Mouse (Mus musculus) liver, embryonic 14.5 days (tissue): Measurements from ENCODE around the gene Cacna1a. TPM values are rescaled to one million over a fixed set of nuclear protein-coding genes. Genes with fewer than 3 reads are reported as not detected.
A peak's percentile ranks its signal among the peaks of the same experiment; 100 is the strongest.

Source experiments
- ATAC-seq: fragments of 200-750 bp; cut with Nextera tagmentation; 2 replicates; pipeline ENCODE4 v1.8.0; 2017; ENCODE audit warnings: moderate number of reproducible peaks, mild to moderate bottlenecking, moderate library complexity; ENCODE audit not compliant: insufficient read depth
- DNase-seq, 3 experiments: peaks; one replicate each; pipeline ENCODE4 v3.0.0-alpha.2; 2012 to 2013; ENCODE audit warnings: low read depth in 3 of 3, low spot score in 3 of 3
- H3K27ac ChIP-seq: fragments of 300-500 bp; sonication (generic); 2 replicates; pipeline ENCODE4 v1.5.1; 2014; ENCODE audit warnings: moderate library complexity, mild to moderate bottlenecking, control low read depth, inconsistent platforms
- H3K27me3 ChIP-seq: fragments of 300-500 bp; sonication (generic); 2 replicates; pipeline ENCODE4 v1.6.1; 2014; ENCODE audit warnings: mild to moderate bottlenecking, low read length, moderate library complexity; ENCODE audit not compliant: control insufficient read depth, insufficient read depth
- H3K36me3 ChIP-seq: fragments of 300-500 bp; sonication (generic); replicated peaks from 2 replicates; pipeline ENCODE4 v1.6.1; 2014; ENCODE audit warnings: low read depth; ENCODE audit not compliant: control insufficient read depth, insufficient read depth
- H3K4me1 ChIP-seq, 2 experiments: fragments of 200-500 bp in 1 of 2; fragments of 300-500 bp in 1 of 2; sonication (generic) in 1 of 2; replicated peaks; 2 replicates each; pipeline ENCODE4 v1.6.1; 2012 to 2014; ENCODE audit warnings: antibody characterized with exemption in 1 of 2, inconsistent platforms in 1 of 2, low read length in 1 of 2; ENCODE audit not compliant: control insufficient read depth in 2 of 2, insufficient read depth in 2 of 2
- H3K4me2 ChIP-seq: fragments of 300-500 bp; sonication (generic); 2 replicates; pipeline ENCODE4 v1.6.1; 2014; ENCODE audit warnings: low read depth, mild to moderate bottlenecking, control low read depth, moderate library complexity
- H3K4me3 ChIP-seq, 2 experiments: fragments of 200-500 bp in 1 of 2; fragments of 300-500 bp in 1 of 2; sonication (generic) in 1 of 2; 2 replicates each; pipeline ENCODE4 v1.5.1; 2012 to 2014; ENCODE audit warnings: low read depth in 2 of 2, low read length in 2 of 2, mild to moderate bottlenecking in 2 of 2, control low read depth in 1 of 2, inconsistent platforms in 1 of 2, moderate library complexity in 1 of 2; ENCODE audit not compliant: insufficient read depth in 1 of 2
- H3K9ac ChIP-seq: fragments of 300-500 bp; sonication (generic); replicated peaks from 2 replicates; pipeline ENCODE4 v1.6.1; 2014; ENCODE audit warnings: mild to moderate bottlenecking, control low read depth, moderate library complexity
- H3K9me3 ChIP-seq: fragments of 300-500 bp; sonication (generic); 2 replicates; pipeline ENCODE4 v1.6.1; 2016; ENCODE audit warnings: low read length, mixed read lengths; ENCODE audit not compliant: control insufficient read depth
- CTCF ChIP-seq: IDR thresholded peaks from 2 replicates; pipeline ENCODE4 v1.5.1; 2016; ENCODE audit warnings: antibody characterized with exemption, low read depth, control low read depth
- EP300 ChIP-seq: IDR thresholded peaks from 2 replicates; pipeline ENCODE4 v1.6.1; 2016; ENCODE audit warnings: antibody characterized with exemption, low read depth
- WGBS: fragments of 180-500 bp; shearing (Covaris S2); extraction: QIAGEN DNeasy Blood & Tissue Kit; methylation state at CpG from one replicate; pipeline ENCODE4 v1.1.7; 2014; ENCODE audit not compliant: insufficient replicate concordance; 5-methylcytosine and 5-hydroxymethylcytosine counted together
- polyA plus RNA-seq, 2 experiments: library from polyadenylated mRNA; depleted of rRNA in 1 of 2; stranded (reverse) in 1 of 2; unstranded in 1 of 2; fragments of >200 nt; fragmentation: Nextera tagmentation in 1 of 2; extraction: Ambion mirVana in 1 of 2; gene quantifications; 2 replicates each; pipeline versions ENCODE4 v1.2.1 to v1.2.3; 2012 to 2014

The Cacna1a gene
- polyA plus RNA-seq, 2 experiments, result 0.61 to 1.5 TPM

DNA sequence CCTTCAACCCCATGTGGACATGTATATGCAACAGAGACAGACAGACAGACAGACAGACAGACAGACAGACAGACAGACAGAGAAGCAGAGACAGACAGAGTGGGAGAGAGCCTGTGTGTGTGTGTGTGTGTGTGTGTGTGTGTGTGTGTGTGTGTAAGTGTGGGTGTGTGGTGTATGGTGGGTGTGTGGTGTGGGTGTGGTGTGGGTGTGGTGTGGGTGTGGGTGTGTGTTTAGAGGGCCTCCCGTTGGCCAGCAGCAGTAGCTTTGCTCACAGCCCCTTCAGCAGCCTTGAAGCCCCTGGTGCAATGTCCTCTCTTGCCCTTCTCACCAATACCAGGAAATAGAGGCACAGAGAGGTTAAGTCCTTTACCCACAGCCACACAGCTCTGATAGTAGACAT lies 204.9 kb downstream of the Cacna1a start:
- H3K4me3 ChIP-seq, result no peak overlapping the region
- ATAC-seq (peak; percentile 56), DNase-seq (no peak)
- H3K4me2 ChIP-seq, result peak overlapping the region; percentile 68
- no peak for TF ChIP-seq CTCF
- no peak for TF ChIP-seq EP300
- 14% methylated on average over 1 of the region's 1 CpGs for WGBS
- peak overlapping the region; percentile 77 for H3K27ac ChIP-seq
- peak overlapping the region; percentile 15; the same call in 1 of the 2 replicates for H3K9ac ChIP-seq
- H3K4me1 ChIP-seq, result peaks cover 27 to 34% of the 10 kb centered on the region in 2 experiments
- no peaks in the 10 kb centered on the region for H3K27me3 ChIP-seq
- H3K9me3 ChIP-seq, result no peaks in the 10 kb centered on the region
- no peaks in the 10 kb centered on the region for H3K36me3 ChIP-seq

DNA sequence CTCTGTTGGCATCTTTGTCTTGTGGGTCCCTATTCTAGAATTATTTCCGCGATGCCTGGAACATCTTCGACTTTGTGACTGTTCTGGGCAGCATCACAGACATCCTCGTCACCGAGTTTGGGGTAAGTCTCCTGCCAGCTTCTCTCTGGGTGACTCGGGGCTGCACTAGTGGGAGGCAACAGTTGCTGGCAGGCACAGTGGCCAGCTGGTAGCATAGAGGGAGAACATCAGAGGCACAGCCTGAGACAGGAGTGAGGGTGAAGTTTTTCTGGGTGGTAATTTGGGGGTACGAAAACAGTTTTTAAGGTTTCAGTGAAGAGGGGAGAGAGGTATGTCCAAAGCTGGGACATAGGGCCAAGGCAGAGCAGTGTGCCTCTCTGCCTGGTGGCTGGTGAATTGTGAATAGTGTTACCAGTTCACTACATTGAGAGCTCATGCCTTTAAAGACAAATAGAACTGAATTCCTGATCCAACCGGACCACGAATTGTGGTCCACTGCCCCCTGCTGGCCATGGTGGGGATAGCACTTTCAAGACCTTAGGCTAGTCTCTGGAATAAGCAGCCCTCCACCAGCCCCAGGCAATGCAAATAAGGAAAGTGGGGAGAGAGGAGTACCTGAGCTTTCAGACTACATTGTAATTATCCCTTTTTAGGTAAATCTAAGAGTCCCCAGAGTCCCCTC lies 206.0 kb downstream of the Cacna1a start:
- H3K9me3 ChIP-seq, result no peaks in the 10 kb centered on the region
- no peak overlapping the region for H3K9ac ChIP-seq
- peak; percentile 37 to 59 (median 41) for DNase-seq
- 0 out of 2 replicates have a peak, but pooled peaks cover 5% of the 10 kb centered on the region for H3K27me3 ChIP-seq
- ATAC-seq, result no peak
- H3K4me2 ChIP-seq, result no peak overlapping the region
- peak overlapping the region; percentile 77 for H3K27ac ChIP-seq
- TF ChIP-seq EP300 (no peak), CTCF (peak; percentile 96)
- peaks cover 23 to 31% of the 10 kb centered on the region in 2 experiments for H3K4me1 ChIP-seq
- H3K36me3 ChIP-seq, result no peaks in the 10 kb centered on the region
- H3K4me3 ChIP-seq, result no peak overlapping the region
- WGBS, result 63% methylated on average over 9 of the region's 9 CpGs

DNA sequence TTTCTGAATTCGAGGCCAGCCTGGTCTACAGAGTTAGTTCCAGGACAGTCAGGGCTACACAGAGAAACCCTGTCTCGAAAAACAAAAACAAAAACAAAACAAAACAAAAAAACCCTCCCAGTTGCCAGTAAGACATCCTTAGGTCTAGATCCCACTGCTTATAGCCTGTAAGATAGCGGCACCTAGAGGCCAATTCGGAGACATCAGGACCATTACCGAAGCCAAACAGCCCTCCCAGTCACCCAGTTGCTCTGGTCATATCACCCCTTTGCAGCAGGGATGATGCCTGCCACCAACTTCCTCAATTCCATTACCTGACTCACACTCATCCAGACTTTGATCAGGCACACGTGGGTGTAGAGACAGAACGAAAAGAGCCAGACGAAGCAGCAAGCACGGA lies 207.4 kb downstream of the Cacna1a start:
- H3K27me3 ChIP-seq, result peaks cover 13% of the 10 kb centered on the region
- DNase-seq, result peak; percentile 20 to 63 (median 42)
- no peak overlapping the region for H3K27ac ChIP-seq
- no peaks in the 10 kb centered on the region for H3K9me3 ChIP-seq
- no peak for ATAC-seq
- TF ChIP-seq EP300, result no peak
- TF ChIP-seq CTCF, result peak; percentile 88
- WGBS, result 7% methylated on average over 9 of the region's 9 CpGs
- peaks cover 22 to 23% of the 10 kb centered on the region in 2 experiments for H3K4me1 ChIP-seq
- H3K4me2 ChIP-seq, result no peak overlapping the region
- no peaks in the 10 kb centered on the region for H3K36me3 ChIP-seq
- no peak overlapping the region for H3K4me3 ChIP-seq
- H3K9ac ChIP-seq, result no peak overlapping the region

DNA sequence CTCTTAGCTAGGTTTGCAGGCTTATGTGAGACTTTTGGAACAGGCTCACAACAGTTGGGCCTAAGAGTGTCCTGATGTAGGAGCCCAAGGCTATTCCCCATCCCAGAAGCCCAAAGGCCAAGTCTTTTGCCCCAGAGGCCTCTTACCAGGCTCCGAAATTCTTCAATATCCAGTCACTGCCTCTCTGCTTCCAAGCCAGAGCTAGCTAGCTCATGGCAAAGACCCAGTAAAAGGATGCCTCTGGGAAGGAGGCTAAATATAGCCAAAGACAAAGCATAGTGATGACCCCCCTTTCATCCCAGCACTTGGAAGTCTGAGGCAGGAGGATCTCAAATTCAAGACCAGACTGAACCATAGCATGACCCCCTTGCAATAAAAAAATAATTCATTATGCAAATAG lies 211.2 kb downstream of the Cacna1a start:
- peaks cover 32% of the 10 kb centered on the region for H3K27me3 ChIP-seq
- 48% methylated on average over 1 of the region's 1 CpGs for WGBS
- H3K9me3 ChIP-seq, result no peaks in the 10 kb centered on the region
- no peak overlapping the region for H3K4me3 ChIP-seq
- no peak for TF ChIP-seq EP300
- TF ChIP-seq CTCF, result no peak
- ATAC-seq (no peak), DNase-seq (no peak)
- H3K9ac ChIP-seq, result no peak overlapping the region
- H3K27ac ChIP-seq, result no peak overlapping the region
- no peaks in the 10 kb centered on the region for H3K36me3 ChIP-seq
- H3K4me1 ChIP-seq, result no peaks in the 10 kb centered on the region
- no peak overlapping the region for H3K4me2 ChIP-seq

DNA sequence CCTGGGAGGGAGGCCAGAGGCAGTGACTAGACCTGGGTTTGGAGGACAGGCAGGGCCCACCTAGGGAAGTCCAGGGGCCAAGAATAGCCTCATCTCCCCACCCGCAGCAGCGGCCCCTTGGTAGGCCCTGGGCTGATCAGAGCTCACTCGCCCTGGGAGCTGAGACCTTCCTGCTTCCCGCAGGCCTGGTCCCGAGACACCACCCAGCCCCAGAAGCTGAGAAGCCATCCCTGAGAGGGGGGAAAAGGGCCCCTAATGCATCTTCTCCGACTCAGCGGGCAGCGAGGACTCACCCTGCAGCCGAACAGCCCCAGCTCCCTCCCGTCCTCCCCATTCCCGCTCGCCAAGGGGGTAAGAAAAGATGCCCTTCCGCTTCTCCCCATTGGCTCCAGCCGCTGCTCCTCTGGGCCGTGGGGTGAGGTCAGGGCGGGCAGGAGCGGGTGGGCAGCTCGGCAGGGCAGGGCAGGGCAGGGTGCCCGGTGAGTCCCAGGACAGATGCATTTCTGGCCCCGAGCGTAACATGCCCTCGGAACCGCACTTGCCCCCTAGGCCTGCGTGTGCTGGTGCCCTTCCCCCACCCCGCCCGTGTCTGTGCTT lies 212.2 kb downstream of the Cacna1a start:
- 17% methylated on average over 26 of the region's 26 CpGs for WGBS
- H3K4me3 ChIP-seq, result no peak overlapping the region
- TF ChIP-seq CTCF, result no peak
- no peak for TF ChIP-seq EP300
- peaks cover 32% of the 10 kb centered on the region for H3K27me3 ChIP-seq
- no peaks in the 10 kb centered on the region for H3K9me3 ChIP-seq
- DNase-seq, result no peak
- peak overlapping the region; percentile 11; the same call in 1 of the 2 replicates for H3K4me2 ChIP-seq
- H3K9ac ChIP-seq, result no peak overlapping the region
- H3K27ac ChIP-seq, result no peak overlapping the region
- no peaks in the 10 kb centered on the region for H3K36me3 ChIP-seq
- H3K4me1 ChIP-seq, result no peaks in the 10 kb centered on the region
- ATAC-seq, result no peak
